Mouse (Mus musculus): ENCODE data around the gene Dennd2a. TPM values are rescaled to one million over a fixed set of nuclear protein-coding genes. Genes with fewer than 3 reads are reported as not detected.

The Dennd2a gene
- polyA plus RNA-seq, 1 experiment from 2014 or later: 17.4 TPM

- no peaks in the 10 kb centered on the region for H3K9me3 ChIP-seq
- peaks cover 55% of the 10 kb centered on the region for H3K4me1 ChIP-seq
- peak overlapping the region; percentile 74 for H3K4me2 ChIP-seq
- H3K27ac ChIP-seq (replicated peaks): peak overlapping the region; percentile 43
- peak overlapping the region; percentile 85 for H3K4me3 ChIP-seq
- H3K27me3 ChIP-seq (replicated peaks): no peaks in the 10 kb centered on the region
- WGBS: 70% methylated on average over 2 of the region's 2 CpGs
- H3K36me3 ChIP-seq: peaks cover 14% of the 10 kb centered on the region; the same call in 1 of the 2 replicates
- no peak for ATAC-seq (ENCODE audit: extremely low read depth, insufficient number of reproducible peaks, low FRiP score, low TSS enrichment)
- H3K9ac ChIP-seq: peak overlapping the region; percentile 41
Observed at GRCm38 (mm10) chr6:39555648-39555945, 2.1 kb downstream of the Dennd2a start.

- H3K27ac ChIP-seq (replicated peaks): peak overlapping the region; percentile 43
- no peaks in the 10 kb centered on the region for H3K27me3 ChIP-seq (replicated peaks)
- 52% methylated on average over 12 of the region's 12 CpGs for WGBS
- H3K36me3 ChIP-seq: peaks cover 14% of the 10 kb centered on the region; the same call in 1 of the 2 replicates
- ATAC-seq (ENCODE audit: extremely low read depth, insufficient number of reproducible peaks, low FRiP score, low TSS enrichment): no peak
- no peaks in the 10 kb centered on the region for H3K9me3 ChIP-seq
- H3K4me1 ChIP-seq: peaks cover 55% of the 10 kb centered on the region
- H3K4me2 ChIP-seq: peak overlapping the region; percentile 74
- peak overlapping the region; percentile 41 for H3K9ac ChIP-seq
- peak overlapping the region; percentile 85 for H3K4me3 ChIP-seq
Observed at GRCm38 (mm10) chr6:39554888-39555647, 2.6 kb downstream of the Dennd2a start.

- peaks cover 43% of the 10 kb centered on the region for H3K4me1 ChIP-seq
- ATAC-seq (ENCODE audit: extremely low read depth, insufficient number of reproducible peaks, low FRiP score, low TSS enrichment): no peak
- WGBS: 49% methylated on average over 8 of the region's 8 CpGs
- peaks cover 14% of the 10 kb centered on the region; the same call in 1 of the 2 replicates for H3K36me3 ChIP-seq
- H3K9ac ChIP-seq: peak overlapping the region; percentile 2; the same call in 1 of the 2 replicates
- H3K4me3 ChIP-seq: no peak overlapping the region
- H3K4me2 ChIP-seq: no peak overlapping the region
- peak overlapping the region; percentile 29; the same call in 1 of the 2 replicates for H3K27ac ChIP-seq (replicated peaks)
- no peaks in the 10 kb centered on the region for H3K9me3 ChIP-seq
- no peaks in the 10 kb centered on the region for H3K27me3 ChIP-seq (replicated peaks)
Observed at GRCm38 (mm10) chr6:39551981-39552636, 5.6 kb downstream of the Dennd2a start.

DNA sequence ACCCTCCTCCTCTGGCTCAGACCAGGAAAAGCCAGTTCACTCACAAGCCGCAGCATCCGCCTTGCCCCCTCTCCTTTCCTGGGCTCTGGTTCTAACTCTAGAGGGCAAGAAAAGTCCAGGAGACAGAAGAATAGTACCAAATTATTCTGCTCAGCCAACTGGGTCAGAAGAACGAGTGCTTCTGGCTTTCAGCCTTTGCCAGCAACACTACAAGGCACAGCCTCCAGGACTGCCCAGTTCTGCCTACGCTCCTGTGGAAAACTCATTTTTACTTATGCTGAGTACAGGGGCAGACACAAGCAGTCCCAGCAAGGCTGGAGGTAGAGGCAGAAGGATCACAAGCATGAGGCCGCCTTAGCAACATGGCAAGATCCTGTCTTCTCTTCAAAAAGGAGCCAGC is 9.6 kb downstream of the Dennd2a start:
- no peak overlapping the region for H3K27ac ChIP-seq (replicated peaks)
- H3K36me3 ChIP-seq: peaks cover 7% of the 10 kb centered on the region; the same call in 1 of the 2 replicates
- H3K4me2 ChIP-seq: no peak overlapping the region
- H3K4me3 ChIP-seq: no peak overlapping the region
- no peaks in the 10 kb centered on the region for H3K27me3 ChIP-seq (replicated peaks)
- H3K9ac ChIP-seq: no peak overlapping the region
- ATAC-seq (ENCODE audit: extremely low read depth, insufficient number of reproducible peaks, low FRiP score, low TSS enrichment): no peak
- WGBS: 85% methylated on average over 5 of the region's 5 CpGs
- H3K9me3 ChIP-seq: no peaks in the 10 kb centered on the region
- H3K4me1 ChIP-seq: peaks cover 44% of the 10 kb centered on the region

DNA sequence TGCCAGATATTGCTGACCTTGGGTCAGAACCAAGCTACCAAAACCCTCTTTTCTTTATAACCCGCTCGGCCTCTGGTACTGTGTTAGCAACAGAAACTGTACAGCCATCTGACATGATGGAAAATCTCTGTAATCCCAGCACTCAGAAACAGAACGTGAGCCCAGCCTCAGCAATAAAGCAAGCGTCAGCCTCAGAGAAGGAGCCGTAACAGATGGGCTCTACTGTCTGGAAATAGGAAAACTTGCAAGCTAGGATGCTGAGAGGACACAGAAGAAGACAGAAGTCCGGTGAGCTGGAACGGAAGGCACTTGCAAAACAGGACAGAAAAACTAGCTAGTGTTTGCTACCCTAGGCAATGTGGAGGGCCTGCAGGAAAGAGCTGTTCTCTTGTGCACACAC is 12.2 kb downstream of the Dennd2a start:
- Histone ChIP-seq H3K4me3 (no peak overlapping the region), H3K27me3 (replicated peaks) (no peaks in the 10 kb centered on the region), H3K9ac (no peak overlapping the region), H3K4me2 (no peak overlapping the region), H3K27ac (replicated peaks) (peak overlapping the region; percentile 92), H3K36me3 (no peaks in the 10 kb centered on the region), H3K9me3 (no peaks in the 10 kb centered on the region), H3K4me1 (peaks cover 52% of the 10 kb centered on the region)
- ATAC-seq (ENCODE audit: extremely low read depth, insufficient number of reproducible peaks, low FRiP score, low TSS enrichment): no peak
- WGBS: 79% methylated on average over 7 of the region's 7 CpGs

DNA sequence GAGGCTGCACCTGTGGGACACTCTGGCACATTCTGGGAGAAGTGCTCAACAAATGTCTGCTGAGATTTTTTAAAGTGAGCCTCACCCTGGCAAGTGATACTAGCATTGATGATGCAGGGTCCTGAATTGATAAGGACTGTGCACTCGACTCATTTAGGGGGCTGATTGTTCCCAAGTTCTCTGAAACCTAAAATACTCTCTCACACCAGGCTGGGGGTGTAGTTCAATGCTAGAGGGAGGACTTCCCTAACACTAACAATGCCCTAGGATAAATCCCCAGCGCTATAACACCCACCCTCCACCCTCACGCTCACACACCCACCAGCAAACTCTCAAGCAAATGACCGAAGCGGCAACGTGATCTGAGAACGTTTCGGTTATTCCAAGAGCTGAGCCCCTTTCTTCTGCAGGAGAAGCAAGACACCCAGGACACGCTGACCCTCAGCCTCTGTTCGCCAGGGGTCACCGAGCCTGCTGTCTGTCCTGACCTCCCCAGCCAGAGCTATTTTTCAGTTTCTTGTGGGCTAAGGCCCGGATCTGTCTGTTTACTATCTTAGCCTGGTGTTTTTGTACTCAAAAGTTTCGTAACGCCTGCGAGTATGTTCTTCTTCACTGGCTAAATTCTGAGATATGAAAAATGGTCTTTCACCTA is 13.8 kb downstream of the Dennd2a start:
- Histone ChIP-seq H3K4me2 (peak overlapping the region; percentile 42; the same call in 1 of the 2 replicates), H3K9ac (peak overlapping the region; percentile 69), H3K36me3 (no peaks in the 10 kb centered on the region), H3K9me3 (no peaks in the 10 kb centered on the region), H3K4me1 (peaks cover 68% of the 10 kb centered on the region), H3K4me3 (no peak overlapping the region), H3K27me3 (replicated peaks) (no peaks in the 10 kb centered on the region), H3K27ac (replicated peaks) (peak overlapping the region; percentile 92)
- no peak for ATAC-seq (ENCODE audit: extremely low read depth, insufficient number of reproducible peaks, low FRiP score, low TSS enrichment)
- 53% methylated on average over 15 of the region's 15 CpGs for WGBS

DNA sequence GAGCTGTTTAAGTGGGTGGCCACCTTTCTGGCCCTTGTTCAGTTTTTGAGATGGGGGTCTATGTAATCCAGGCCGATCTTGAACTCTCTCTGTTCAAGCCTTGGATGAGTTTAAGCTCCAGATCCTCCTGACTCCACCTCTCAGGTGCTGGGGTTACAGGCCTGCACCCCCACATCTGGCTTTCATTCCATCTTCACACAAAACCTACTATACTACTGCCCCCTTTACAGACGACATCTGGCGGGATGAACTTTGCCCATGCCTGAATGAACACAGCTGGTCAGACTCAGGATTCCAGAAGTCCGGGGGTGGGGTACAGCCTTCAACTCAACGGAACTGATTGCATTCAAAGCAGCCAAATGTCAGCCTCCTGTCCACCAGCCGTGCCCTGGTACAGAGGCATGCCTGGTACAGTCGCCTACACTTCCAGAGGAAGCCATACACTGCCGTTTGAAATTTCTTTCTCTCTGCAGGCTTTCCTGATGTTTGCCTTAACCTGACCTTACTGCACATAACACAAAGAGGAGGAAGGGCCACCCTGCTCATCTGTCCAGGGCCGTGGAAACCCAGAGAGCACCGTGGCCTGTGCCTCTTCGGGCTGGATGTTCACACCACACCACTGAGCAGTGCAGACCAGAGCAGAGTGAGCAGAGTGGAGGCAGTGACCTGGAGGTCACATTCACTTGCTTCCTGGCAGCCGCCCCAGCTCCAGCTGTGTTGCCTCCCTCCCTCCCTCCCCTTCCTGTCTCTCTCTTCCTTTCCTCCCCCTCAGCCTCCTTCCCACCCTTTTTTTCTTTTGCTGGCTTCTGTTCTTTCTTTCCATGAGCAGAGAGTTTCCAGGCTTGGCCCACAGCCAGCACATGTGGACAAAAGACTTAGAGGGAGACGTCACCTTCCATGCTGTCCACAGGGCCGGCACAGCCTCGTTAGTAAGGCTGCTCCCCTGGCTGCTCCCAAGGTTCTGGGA is 14.8 kb downstream of the Dennd2a start:
- H3K4me1 ChIP-seq: peaks cover 78% of the 10 kb centered on the region
- no peaks in the 10 kb centered on the region for H3K9me3 ChIP-seq
- no peaks in the 10 kb centered on the region for H3K36me3 ChIP-seq
- 22% methylated on average over 15 of the region's 15 CpGs for WGBS
- H3K27ac ChIP-seq (replicated peaks): peak overlapping the region; percentile 92
- no peaks in the 10 kb centered on the region for H3K27me3 ChIP-seq (replicated peaks)
- peak overlapping the region; percentile 69 for H3K9ac ChIP-seq
- ATAC-seq (ENCODE audit: extremely low read depth, insufficient number of reproducible peaks, low FRiP score, low TSS enrichment): peak; percentile 74
- peak overlapping the region; percentile 42 for H3K4me2 ChIP-seq
- H3K4me3 ChIP-seq: no peak overlapping the region

- no peak for ATAC-seq (ENCODE audit: extremely low read depth, insufficient number of reproducible peaks, low FRiP score, low TSS enrichment)
- Histone ChIP-seq H3K36me3 (no peaks in the 10 kb centered on the region), H3K27ac (replicated peaks) (peak overlapping the region; percentile 82), H3K4me3 (no peak overlapping the region), H3K4me2 (peak overlapping the region; percentile 56; the same call in 1 of the 2 replicates), H3K27me3 (replicated peaks) (no peaks in the 10 kb centered on the region), H3K9ac (no peak overlapping the region), H3K9me3 (no peaks in the 10 kb centered on the region), H3K4me1 (peaks cover 73% of the 10 kb centered on the region)
- 43% methylated on average over 2 of the region's 2 CpGs for WGBS
Observed at GRCm38 (mm10) chr6:39540563-39540962, 17.1 kb downstream of the Dennd2a start.

DNA sequence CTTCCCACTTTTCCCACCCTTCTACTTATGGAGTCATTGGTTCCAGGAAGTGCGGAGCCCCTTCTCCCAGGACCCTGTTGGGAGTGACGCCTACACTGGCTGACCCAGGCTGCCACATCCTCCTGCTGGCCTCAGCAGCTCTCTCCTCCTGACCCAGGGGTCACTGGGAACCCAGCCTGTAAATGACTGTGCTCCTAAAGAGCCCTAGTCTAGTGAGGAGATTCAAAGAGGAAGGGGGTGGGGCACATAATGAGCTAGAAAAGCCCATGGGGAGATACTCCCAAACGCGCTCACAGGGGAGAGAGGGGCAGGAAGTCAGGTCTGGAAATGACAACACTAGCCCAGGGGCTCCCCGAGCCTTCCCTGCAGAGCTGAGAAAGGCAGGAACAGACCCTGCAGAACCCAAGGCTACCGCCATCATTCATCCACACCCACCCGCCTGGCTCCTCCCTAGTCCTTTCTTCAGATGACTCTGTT is 17.9 kb downstream of the Dennd2a start:
- peak; percentile 38; the same call in 1 of the 2 replicates for ATAC-seq (ENCODE audit: extremely low read depth, insufficient number of reproducible peaks, low FRiP score, low TSS enrichment)
- peak overlapping the region; percentile 1 for H3K9ac ChIP-seq
- peak overlapping the region; percentile 56 for H3K4me2 ChIP-seq
- no peaks in the 10 kb centered on the region for H3K9me3 ChIP-seq
- peak overlapping the region; percentile 82 for H3K27ac ChIP-seq (replicated peaks)
- peaks cover 65% of the 10 kb centered on the region for H3K4me1 ChIP-seq
- WGBS: 15% methylated on average over 7 of the region's 7 CpGs
- no peaks in the 10 kb centered on the region for H3K36me3 ChIP-seq
- H3K27me3 ChIP-seq (replicated peaks): no peaks in the 10 kb centered on the region
- H3K4me3 ChIP-seq: peak overlapping the region; percentile 17; the same call in 1 of the 2 replicates

DNA sequence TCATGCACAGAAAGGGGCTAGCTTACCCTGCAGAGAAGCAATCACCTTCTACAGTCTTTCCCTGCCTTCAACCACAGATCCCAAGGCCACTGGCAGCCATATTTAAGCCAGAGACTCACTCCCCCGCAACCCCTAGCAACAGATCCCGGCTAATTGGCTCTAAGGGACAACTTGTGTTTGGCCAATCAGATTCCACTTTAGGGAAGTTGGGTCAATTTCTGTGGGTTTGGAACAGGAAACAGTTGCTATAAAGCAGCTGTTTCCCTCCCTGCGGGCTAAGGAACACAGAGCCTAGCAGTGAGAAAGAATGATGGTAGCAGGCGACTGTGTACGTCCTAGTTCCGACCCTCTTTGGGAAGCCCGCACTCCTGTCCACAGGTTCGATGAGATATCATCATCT is 19.4 kb downstream of the Dennd2a start:
- Histone ChIP-seq H3K4me3 (no peak overlapping the region), H3K27me3 (replicated peaks) (no peaks in the 10 kb centered on the region), H3K27ac (replicated peaks) (peak overlapping the region; percentile 82), H3K36me3 (peaks cover 9% of the 10 kb centered on the region), H3K9me3 (peaks cover 4% of the 10 kb centered on the region; the same call in 1 of the 2 replicates), H3K4me2 (no peak overlapping the region), H3K4me1 (peaks cover 50% of the 10 kb centered on the region), H3K9ac (peak overlapping the region; percentile 24; the same call in 1 of the 2 replicates)
- ATAC-seq (ENCODE audit: extremely low read depth, insufficient number of reproducible peaks, low FRiP score, low TSS enrichment): no peak
- 60% methylated on average over 8 of the region's 8 CpGs for WGBS
